Mouse (Mus musculus) CH12.LX (cell line): ENCODE measurements around the gene Strn. TPM values are rescaled to one million over a fixed set of nuclear protein-coding genes. Genes with fewer than 3 reads are reported as not detected.

Experiments
- DNase-seq: peaks from one replicate; pipeline ENCODE4 v3.0.0-alpha.2; 2013; ENCODE audit errors: extremely low read depth
- H3K27ac ChIP-seq: 2 replicates; pipeline ENCODE4 v1.5.1; 2012; ENCODE audit warnings: low read depth, mild to moderate bottlenecking, control low read depth, moderate library complexity; ENCODE audit not compliant: insufficient read depth
- H3K27me3 ChIP-seq: replicated peaks from 2 replicates; pipeline ENCODE3; 2012; ENCODE audit warnings: inconsistent platforms
- H3K36me3 ChIP-seq, 2 experiments: replicated peaks in 1 of 2; 2 replicates each; pipeline versions ENCODE3 to v1.6.1; 2012; ENCODE audit warnings: inconsistent platforms in 1 of 2, low read length in 1 of 2, mild to moderate bottlenecking in 1 of 2, mixed read lengths in 1 of 2, moderate library complexity in 1 of 2; ENCODE audit not compliant: control insufficient read depth in 1 of 2, insufficient read depth in 1 of 2
- H3K4me1 ChIP-seq, 2 experiments: 2 replicates each; pipeline ENCODE4 v1.6.1; 2012; ENCODE audit warnings: inconsistent platforms in 1 of 2, moderate library complexity in 1 of 2; ENCODE audit not compliant: insufficient read depth in 2 of 2, control insufficient read depth in 1 of 2
- H3K4me2 ChIP-seq: 2 replicates; pipeline ENCODE4 v1.6.1; 2012; ENCODE audit warnings: low read depth, mild to moderate bottlenecking, control low read depth; ENCODE audit not compliant: poor library complexity, insufficient read depth, severe bottlenecking
- H3K4me3 ChIP-seq, 3 experiments: fragments of 150-350 bp in 1 of 3; sonication (generic) in 1 of 3; replicated peaks in 1 of 3; 2 replicates each; pipeline versions ENCODE3 to v1.5.1; 2011 to 2012; ENCODE audit warnings: low read depth in 2 of 3, low read length in 2 of 3, mild to moderate bottlenecking in 2 of 3, moderate library complexity in 2 of 3, control low read depth in 1 of 3, improper control_type of control experiment in 1 of 3, inconsistent platforms in 1 of 3, mixed read lengths in 1 of 3; ENCODE audit not compliant: poor library complexity in 1 of 3
- H3K79me2 ChIP-seq: replicated peaks from 2 replicates; pipeline ENCODE4 v1.6.1; 2012; ENCODE audit warnings: mild to moderate bottlenecking, moderate library complexity; ENCODE audit not compliant: control insufficient read depth, poor library complexity, insufficient read depth, severe bottlenecking; ENCODE audit errors: extremely low read depth
- H3K9ac ChIP-seq: 2 replicates; pipeline ENCODE4 v1.6.1; 2012; ENCODE audit warnings: low read depth, mild to moderate bottlenecking, control low read depth, moderate library complexity; ENCODE audit not compliant: insufficient read depth
- H3K9me3 ChIP-seq: replicated peaks from 2 replicates; pipeline ENCODE3; 2012; ENCODE audit warnings: low read length, inconsistent platforms, mixed read lengths
- BHLHE40 ChIP-seq: IDR thresholded peaks from 2 replicates; pipeline ENCODE4 v1.6.1; 2011; ENCODE audit warnings: mild to moderate bottlenecking, low read depth, low read length, improper control_type of control experiment
- CHD1 ChIP-seq: IDR thresholded peaks from 2 replicates; pipeline ENCODE4 v1.6.1; 2012; ENCODE audit warnings: low read depth, low read length, improper control_type of control experiment, inconsistent platforms
- CTCF ChIP-seq, 2 experiments: IDR thresholded peaks in 1 of 2; conservative IDR thresholded peaks in 1 of 2; 2 replicates each; pipeline ENCODE4 v1.5.1; 2011 to 2012; ENCODE audit warnings: low read depth in 2 of 2, low read length in 2 of 2, improper control_type of control experiment in 1 of 2, inconsistent platforms in 1 of 2, mild to moderate bottlenecking in 1 of 2, moderate library complexity in 1 of 2
- E2F4 ChIP-seq: IDR thresholded peaks from 2 replicates; pipeline ENCODE4 v1.6.1; 2011; ENCODE audit warnings: low read depth, low read length, improper control_type of control experiment; ENCODE audit not compliant: insufficient replicate concordance
- ELF1 ChIP-seq: IDR thresholded peaks from 2 replicates; pipeline ENCODE4 v1.6.1; 2014; ENCODE audit warnings: low read depth, mild to moderate bottlenecking, inconsistent platforms, low read length, improper control_type of control experiment
- EP300 ChIP-seq: IDR thresholded peaks from 2 replicates; pipeline ENCODE4 v1.6.1; 2011; ENCODE audit warnings: low read length, improper control_type of control experiment
- ETS1 ChIP-seq: conservative IDR thresholded peaks from 2 replicates; pipeline ENCODE4 v1.6.1; 2012; ENCODE audit warnings: low read depth, mild to moderate bottlenecking, inconsistent platforms, low read length, improper control_type of control experiment, moderate library complexity
- HCFC1 ChIP-seq: IDR thresholded peaks from 2 replicates; pipeline ENCODE4 v1.6.1; 2012; ENCODE audit warnings: low read depth, mild to moderate bottlenecking, inconsistent platforms, low read length, improper control_type of control experiment
- JUN ChIP-seq: IDR thresholded peaks from 2 replicates; pipeline ENCODE4 v1.6.1; 2011; ENCODE audit warnings: low read depth, mild to moderate bottlenecking, low read length, improper control_type of control experiment, moderate library complexity; ENCODE audit not compliant: insufficient read depth
- JUND ChIP-seq: conservative IDR thresholded peaks from 2 replicates; pipeline ENCODE4 v1.6.1; 2011; ENCODE audit warnings: low read depth, low read length, improper control_type of control experiment
- KAT2A ChIP-seq: IDR thresholded peaks from 2 replicates; pipeline ENCODE4 v1.6.1; 2012; ENCODE audit warnings: low read length, improper control_type of control experiment, inconsistent platforms; ENCODE audit not compliant: insufficient replicate concordance
- MAZ ChIP-seq: IDR thresholded peaks from 2 replicates; pipeline ENCODE4 v1.6.1; 2012; ENCODE audit warnings: low read depth, mild to moderate bottlenecking, inconsistent platforms, low read length, improper control_type of control experiment, moderate library complexity
- MYC ChIP-seq: IDR thresholded peaks from 2 replicates; pipeline ENCODE4 v1.6.1; 2011; ENCODE audit warnings: low read depth, mild to moderate bottlenecking, improper control_type of control experiment, low read length
- NRF1 ChIP-seq: IDR thresholded peaks from 2 replicates; pipeline ENCODE4 v1.6.1; 2014; ENCODE audit warnings: low read depth, mild to moderate bottlenecking, inconsistent platforms, low read length, improper control_type of control experiment, moderate library complexity
- SMC3 ChIP-seq: IDR thresholded peaks from 2 replicates; pipeline ENCODE4 v1.6.1; 2011; ENCODE audit warnings: low read depth, low read length, improper control_type of control experiment
- TBP ChIP-seq: conservative IDR thresholded peaks from 2 replicates; pipeline ENCODE4 v1.6.1; 2011; ENCODE audit warnings: low read depth, low read length, improper control_type of control experiment
- TCF12 ChIP-seq: IDR thresholded peaks from 2 replicates; pipeline ENCODE4 v1.6.1; 2014; ENCODE audit warnings: low read depth, mild to moderate bottlenecking, inconsistent platforms, low read length, improper control_type of control experiment
- UBTF ChIP-seq: IDR thresholded peaks from 2 replicates; pipeline ENCODE4 v1.6.1; 2012; ENCODE audit warnings: low read depth, mild to moderate bottlenecking, inconsistent platforms, low read length, improper control_type of control experiment, moderate library complexity
- USF1 ChIP-seq: IDR thresholded peaks from 2 replicates; pipeline ENCODE4 v1.6.1; 2014; ENCODE audit warnings: low read depth, mild to moderate bottlenecking, inconsistent platforms, low read length, improper control_type of control experiment
- ZC3H11A ChIP-seq: IDR thresholded peaks from 2 replicates; pipeline ENCODE4 v1.6.1; 2012; ENCODE audit warnings: low read depth, mild to moderate bottlenecking, inconsistent platforms, low read length, improper control_type of control experiment
- ZKSCAN1 ChIP-seq: IDR thresholded peaks from 2 replicates; pipeline ENCODE4 v1.6.1; 2012; ENCODE audit warnings: low read depth, inconsistent platforms, low read length, improper control_type of control experiment, borderline replicate concordance
- dilution Hi-C: fragments of 300-500 bp; cut with MboI; formaldehyde crosslinking; loops from 2 replicates; pipeline ENCODE4 v1.14.3; 2020; ENCODE audit warnings: low sequenced_read_pairs; ENCODE audit not compliant: extremely low pct_unique_long_range_greater_than_20kb, extremely low pct_ligation_motif_present
- in situ Hi-C: fragments of 300-500 bp; cut with MboI; formaldehyde crosslinking; loops from 3 replicates; pipeline ENCODE4 v1.14.3; 2019; ENCODE audit warnings: low sequenced_read_pairs, low pct_ligation_motif_present, low pct_unique_long_range_greater_than_20kb, mixed read lengths
- polyA plus RNA-seq: library from polyadenylated mRNA; unstranded; fragments of >175 nt; gene quantifications from 2 replicates; pipeline ENCODE4 v1.2.1, GENCODE M21; 2012; ENCODE audit warnings: low read depth; ENCODE audit not compliant: insufficient read length
- total RNA-seq, 2 experiments: library from RNA; depleted of rRNA; stranded (reverse); fragments of 300-350 nt in 1 of 2; fragments of >200 nt in 1 of 2; gene quantifications; 2 replicates each; pipeline ENCODE4 v1.2.3; 2012 to 2014

Strn gene
- total and polyA plus RNA-seq, 3 experiments, result 9.9 to 14.3 (median 12.3) TPM

DNA sequence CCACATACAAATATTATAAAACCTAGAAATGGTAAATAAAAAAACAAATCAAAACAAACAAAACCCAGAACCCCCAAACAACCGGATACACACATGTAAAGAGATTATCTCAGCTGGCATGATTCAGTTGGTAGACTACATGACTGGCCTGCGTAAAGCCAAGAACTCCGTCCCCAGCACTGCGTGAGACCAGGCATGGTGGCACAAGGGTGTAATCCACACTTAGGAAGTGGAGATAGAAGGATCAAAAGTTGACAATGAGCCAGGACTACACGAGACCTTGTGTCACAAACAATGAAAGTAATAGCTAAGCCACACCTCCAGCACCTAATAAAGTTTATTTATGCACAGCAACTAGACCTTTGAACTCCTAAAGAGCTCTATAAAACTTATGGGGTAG lies 49.0 kb downstream of the Strn start:
- Histone ChIP-seq H3K79me2 (no peaks in the 10 kb centered on the region), H3K9ac (peak overlapping the region; percentile 39; the same call in 1 of the 2 replicates), H3K4me2 (peak overlapping the region; percentile 83), H3K36me3 (peaks cover 7 to 24% of the 10 kb centered on the region in 2 experiments), H3K4me3 (peak overlapping the region in 2 of 3 experiments; percentile 40 to 42), H3K9me3 (peaks cover 13% of the 10 kb centered on the region), H3K4me1 (peaks cover 2 to 3% of the 10 kb centered on the region in 2 experiments; a peak in 3 of 4 replicates), H3K27me3 (no peaks in the 10 kb centered on the region), H3K27ac (no peak overlapping the region)
- no peak for DNase-seq
- dilution Hi-C loops, result no loop called here
- in situ Hi-C loops, result no loop called here
- TF ChIP-seq JUN (no peak), KAT2A (no peak), EP300 (no peak), JUND (no peak), CTCF (conservative IDR thresholded peaks at IDR 0.05 in 1 of 2, IDR thresholded peaks at IDR 0.05 in 1 of 2; ENCODE audit: low read depth in 2 of 2, low read length in 2 of 2) (no peak), HCFC1 (no peak), BHLHE40 (no peak), ZC3H11A (no peak), ZKSCAN1 (no peak), TBP (no peak), MAZ (no peak), SMC3 (no peak), USF1 (no peak), MYC (no peak), ETS1 (no peak)

DNA sequence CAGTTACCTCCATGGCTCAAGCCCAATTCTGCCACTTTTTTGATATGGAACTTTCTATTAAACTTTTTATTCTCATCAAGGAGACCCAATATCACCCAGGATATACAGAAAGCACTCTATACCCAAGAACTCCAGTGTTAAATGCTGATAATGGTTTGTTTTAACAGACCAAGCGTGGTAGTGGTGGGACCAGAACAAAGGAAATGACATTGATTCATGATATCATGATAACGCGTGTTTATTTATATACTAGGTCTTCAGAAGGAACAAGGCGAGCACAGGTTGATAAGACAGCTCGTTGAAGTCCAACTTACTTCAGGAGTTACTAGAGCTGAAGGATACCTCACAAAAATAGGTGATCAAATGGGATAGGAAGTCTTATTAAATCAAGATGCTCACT lies 52.0 kb downstream of the Strn start:
- Histone ChIP-seq H3K79me2 (no peaks in the 10 kb centered on the region), H3K4me1 (peaks cover 6 to 7% of the 10 kb centered on the region in 2 experiments), H3K27ac (no peak overlapping the region), H3K36me3 (peaks cover 0 to 21% of the 10 kb centered on the region in 2 experiments), H3K4me3 (no peak overlapping the region), H3K9ac (no peak overlapping the region), H3K27me3 (no peaks in the 10 kb centered on the region), H3K9me3 (peaks cover under 1% of the 10 kb centered on the region), H3K4me2 (no peak overlapping the region)
- dilution Hi-C loops (no loop called here), in situ Hi-C loops (no loop called here)
- TF ChIP-seq E2F4 (no peak), TCF12 (no peak), UBTF (no peak), TBP (no peak), ELF1 (no peak), EP300 (no peak), MAZ (no peak), MYC (no peak), CHD1 (no peak), NRF1 (no peak)
- no peak for DNase-seq
